Mouse (Mus musculus) hindbrain, embryonic 11.5 days (tissue): ENCODE measurements around the gene Klhl8. TPM values are rescaled to one million over a fixed set of nuclear protein-coding genes. Genes with fewer than 3 reads are reported as not detected.

ENCODE experiments used
- ATAC-seq: fragments of 200-750 bp; cut with Nextera tagmentation; 2 replicates; pipeline ENCODE4 v1.8.0; 2017; ENCODE audit warnings: mild to moderate bottlenecking, moderate TSS enrichment, moderate library complexity; ENCODE audit not compliant: low FRiP score
- DNase-seq: peaks from one replicate; pipeline ENCODE4 v3.0.0-alpha.2; 2015; ENCODE audit warnings: low spot score
- H3K27ac ChIP-seq: fragments of 300-500 bp; sonication (generic); 2 replicates; pipeline ENCODE4 v1.5.1; 2014; ENCODE audit warnings: mild to moderate bottlenecking, low read depth, low read length
- H3K27me3 ChIP-seq: fragments of 300-500 bp; sonication (generic); 2 replicates; pipeline ENCODE4 v1.6.1; 2014; ENCODE audit warnings: mild to moderate bottlenecking, low read length, moderate library complexity, mixed read lengths; ENCODE audit not compliant: control insufficient read depth, insufficient read depth
- H3K36me3 ChIP-seq: fragments of 300-500 bp; sonication (generic); 2 replicates; pipeline ENCODE4 v1.6.1; 2014; ENCODE audit warnings: mild to moderate bottlenecking, low read length, moderate library complexity, mixed read lengths; ENCODE audit not compliant: control insufficient read depth, insufficient read depth
- H3K4me1 ChIP-seq: fragments of 300-500 bp; sonication (generic); replicated peaks from 2 replicates; pipeline ENCODE4 v1.6.1; 2014; ENCODE audit warnings: low read length, mixed read lengths; ENCODE audit not compliant: control insufficient read depth, insufficient read depth
- H3K4me2 ChIP-seq: fragments of 300-500 bp; sonication (generic); replicated peaks from 2 replicates; pipeline ENCODE4 v1.6.1; 2014; ENCODE audit warnings: mild to moderate bottlenecking, low read depth, low read length
- H3K4me3 ChIP-seq: fragments of 300-500 bp; sonication (generic); 2 replicates; pipeline ENCODE4 v1.5.1; 2014; ENCODE audit warnings: low read depth, low read length
- H3K9ac ChIP-seq: fragments of 300-500 bp; sonication (generic); 2 replicates; pipeline ENCODE4 v1.6.1; 2014; ENCODE audit warnings: low read depth, low read length
- H3K9me3 ChIP-seq: fragments of 300-500 bp; sonication (generic); 2 replicates; pipeline ENCODE4 v1.6.1; 2016; ENCODE audit warnings: low read length; ENCODE audit not compliant: control insufficient read depth
- WGBS: fragments of 180-500 bp; shearing (Covaris S2); extraction: QIAGEN DNeasy Blood & Tissue Kit; methylation state at CpG from one replicate; pipeline ENCODE4 v1.1.7; 2014; 5-methylcytosine and 5-hydroxymethylcytosine counted together
- polyA plus RNA-seq: library from polyadenylated mRNA; unstranded; fragments of >200 nt; fragmentation: Nextera tagmentation; extraction: Ambion mirVana; gene quantifications from 2 replicates; pipeline ENCODE4 v1.2.1, GENCODE M21; 2014

The Klhl8 gene
- polyA plus RNA-seq, 1 experiment from 2014 or later, result 15.6 TPM

GRCm38 (mm10) chr5:103815249-103815617 lies 95.8 kb downstream of the Klhl8 start:
- no peaks in the 10 kb centered on the region for H3K36me3 ChIP-seq
- H3K4me3 ChIP-seq, result no peak overlapping the region
- DNase-seq (no peak), ATAC-seq (no peak)
- H3K27ac ChIP-seq, result no peak overlapping the region
- no peaks in the 10 kb centered on the region for H3K9me3 ChIP-seq
- 77% methylated on average over 4 of the region's 4 CpGs for WGBS
- no peaks in the 10 kb centered on the region for H3K4me1 ChIP-seq
- no peaks in the 10 kb centered on the region for H3K27me3 ChIP-seq
- no peak overlapping the region for H3K9ac ChIP-seq
- no peak overlapping the region for H3K4me2 ChIP-seq

- DNase-seq (no peak), ATAC-seq (no peak)
- no peak overlapping the region for H3K27ac ChIP-seq
- H3K9me3 ChIP-seq, result no peaks in the 10 kb centered on the region
- H3K4me3 ChIP-seq, result no peak overlapping the region
- no peaks in the 10 kb centered on the region for H3K4me1 ChIP-seq
- no peaks in the 10 kb centered on the region for H3K27me3 ChIP-seq
- no peaks in the 10 kb centered on the region for H3K36me3 ChIP-seq
- no peak overlapping the region for H3K9ac ChIP-seq
- 82% methylated on average over 16 of the region's 16 CpGs for WGBS
- no peak overlapping the region for H3K4me2 ChIP-seq
Observed at GRCm38 (mm10) chr5:103814551-103815248, 96.4 kb downstream of the Klhl8 start.

- DNase-seq, result no peak
- no peak overlapping the region for H3K4me3 ChIP-seq
- no peak overlapping the region for H3K4me2 ChIP-seq
- no peak for ATAC-seq
- 92% methylated on average over 12 of the region's 12 CpGs for whole genome bisulfite sequencing
- no peak overlapping the region for H3K9ac ChIP-seq
- no peaks in the 10 kb centered on the region for H3K36me3 ChIP-seq
- no peaks in the 10 kb centered on the region for H3K27me3 ChIP-seq
- H3K4me1 ChIP-seq, result no peaks in the 10 kb centered on the region
- H3K9me3 ChIP-seq, result no peaks in the 10 kb centered on the region
- no peak overlapping the region for H3K27ac ChIP-seq
Observed at GRCm38 (mm10) chr5:103813997-103814542, 97.0 kb downstream of the Klhl8 start.

- Histone ChIP-seq H3K9ac (no peak overlapping the region), H3K27me3 (no peaks in the 10 kb centered on the region), H3K4me3 (no peak overlapping the region), H3K27ac (no peak overlapping the region), H3K4me1 (no peaks in the 10 kb centered on the region), H3K4me2 (no peak overlapping the region), H3K9me3 (no peaks in the 10 kb centered on the region), H3K36me3 (no peaks in the 10 kb centered on the region)
- DNase-seq (no peak), ATAC-seq (no peak)
- WGBS, result 68% methylated on average over 5 of the region's 5 CpGs
Observed at GRCm38 (mm10) chr5:103813291-103813690, 97.8 kb downstream of the Klhl8 start.

Other genes with a start within 250 kb of the Klhl8 start
- gene Aff1, start 218.9 kb downstream of the Klhl8 start, polyA plus RNA-seq, result 7.0 and 8.5 TPM in 2 replicates
- gene Hsd17b13, start 66.2 kb upstream of the Klhl8 start, polyA plus RNA-seq, result not detected in 2 replicates
- gene Hsd17b11, start 110.7 kb upstream of the Klhl8 start, polyA plus RNA-seq, result 1.3 and 1.5 TPM in 2 replicates
- gene Nudt9, start 135.0 kb upstream of the Klhl8 start, polyA plus RNA-seq, result 65.1 and 68.2 TPM in 2 replicates
- gene Gm17660, start 166.3 kb upstream of the Klhl8 start, polyA plus RNA-seq, result not detected in 2 replicates
- 61.5 and 61.9 TPM in 2 replicates for gene Sparcl1, start 202.5 kb upstream of the Klhl8 start, polyA plus RNA-seq